Mouse (Mus musculus) ES-E14 (cell line): ENCODE measurements around the gene Cfap70. TPM values are rescaled to one million over a fixed set of nuclear protein-coding genes. Genes with fewer than 3 reads are reported as not detected.

Experiments used
- DNase-seq: peaks from one replicate; pipeline ENCODE4 v3.0.0-alpha.2; 2013; ENCODE audit warnings: low read depth, low spot score
- H3K27ac ChIP-seq: 2 replicates; pipeline ENCODE4 v1.5.1; 2012; ENCODE audit warnings: low read depth, mild to moderate bottlenecking, low read length, moderate library complexity, mixed read lengths; ENCODE audit not compliant: poor library complexity, insufficient read depth, severe bottlenecking
- H3K36me3 ChIP-seq: 2 replicates; pipeline ENCODE4 v1.6.1; 2012; ENCODE audit warnings: mild to moderate bottlenecking, low read length, moderate library complexity, mixed read lengths; ENCODE audit not compliant: control insufficient read depth, poor library complexity, insufficient read depth, severe bottlenecking
- H3K4me1 ChIP-seq, 2 experiments: fragments of 150-350 bp in 1 of 2; sonication (generic) in 1 of 2; 2 replicates each; pipeline ENCODE4 v1.6.1; 2012; ENCODE audit warnings: low read length in 2 of 2, mild to moderate bottlenecking in 1 of 2, mixed read lengths in 1 of 2; ENCODE audit not compliant: control insufficient read depth in 2 of 2, insufficient read depth in 2 of 2, poor library complexity in 1 of 2
- H3K4me3 ChIP-seq, 2 experiments: fragments of 150-350 bp in 1 of 2; sonication (generic) in 1 of 2; 2 replicates each; pipeline ENCODE4 v1.5.1; 2012; ENCODE audit warnings: low read length in 2 of 2, low read depth in 1 of 2, mild to moderate bottlenecking in 1 of 2, mixed read lengths in 1 of 2; ENCODE audit not compliant: insufficient read depth in 1 of 2, poor library complexity in 1 of 2, severe bottlenecking in 1 of 2
- H3K9ac ChIP-seq: 2 replicates; pipeline ENCODE4 v1.6.1; 2012; ENCODE audit warnings: low read depth, mild to moderate bottlenecking, low read length, mixed read lengths; ENCODE audit not compliant: poor library complexity, insufficient read depth, severe bottlenecking
- H3K9me3 ChIP-seq: fragments of 150-350 bp; sonication (generic); 2 replicates; pipeline ENCODE4 v1.6.1; 2012; ENCODE audit warnings: low read depth, mild to moderate bottlenecking, low read length; ENCODE audit not compliant: control insufficient read depth, insufficient read depth
- CHD2 ChIP-seq: IDR thresholded peaks from 2 replicates; pipeline ENCODE4 v1.6.1; 2014; ENCODE audit warnings: mild to moderate bottlenecking, low read depth, low read length, inconsistent platforms
- HCFC1 ChIP-seq: IDR thresholded peaks from 2 replicates; pipeline ENCODE4 v1.6.1; 2012; ENCODE audit warnings: low read length, inconsistent platforms, borderline replicate concordance; ENCODE audit not compliant: insufficient read depth
- MAFK ChIP-seq: IDR thresholded peaks from 2 replicates; pipeline ENCODE4 v1.6.1; 2014; ENCODE audit warnings: mild to moderate bottlenecking, low read depth, low read length, inconsistent platforms; ENCODE audit not compliant: insufficient read depth
- ZC3H11A ChIP-seq: IDR thresholded peaks from 2 replicates; pipeline ENCODE4 v1.6.1; 2012; ENCODE audit warnings: low read depth, mild to moderate bottlenecking, inconsistent platforms, low read length, borderline replicate concordance
- ZNF384 ChIP-seq: IDR thresholded peaks from 2 replicates; pipeline ENCODE4 v1.6.1; 2012; ENCODE audit warnings: low read depth, low read length, inconsistent platforms
- in situ Hi-C, 2 experiments: fragments of 600-800 bp; cut with MboI; formaldehyde crosslinking; loops; one replicate each; pipeline ENCODE4 v1.15.1; 2025; ENCODE audit warnings: low sequenced_read_pairs in 2 of 2, inconsistent platforms in 1 of 2; ENCODE audit not compliant: unreplicated experiment in 2 of 2
- total RNA-seq: library from RNA; depleted of rRNA; stranded (reverse); fragments of 300-350 nt; gene quantifications from 2 replicates; pipeline ENCODE4 v1.2.3, GENCODE M21; 2012; rRNA removed

Gene Cfap70
- total RNA-seq, result 0.36 and 0.58 TPM in 2 replicates

GRCm38 (mm10) chr14:20451765-20452331, at the start of gene Cfap70:
TSS of gene Cfap70 (minus strand) at chr14:20452226.
- peaks cover 5% of the 10 kb centered on the region for H3K36me3 ChIP-seq
- H3K4me1 ChIP-seq, result no peaks in the 10 kb centered on the region; a peak in 1 of 4 replicates
- in situ Hi-C loops, result no loop called here
- TF ChIP-seq MAFK, result no peak
- no peak for TF ChIP-seq ZC3H11A
- TF ChIP-seq HCFC1, result no peak
- TF ChIP-seq ZNF384, result 0 out of 2 replicates have a peak, but pooled peaks have one; percentile 8
- TF ChIP-seq CHD2, result peak; percentile 95
- H3K4me3 ChIP-seq, result peak within 1 kb of the TSS; percentile 31 to 62
- H3K9me3 ChIP-seq, result no peaks in the 10 kb centered on the region
- DNase-seq, result peak; percentile 92
- H3K9ac ChIP-seq, result peak within 1 kb of the TSS; percentile 39
- no peak within 1 kb of the TSS for H3K27ac ChIP-seq

GRCm38 (mm10) chr14:20499982-20500381, 48.0 kb upstream of the Cfap70 start:
- H3K4me1 ChIP-seq, result no peaks in the 10 kb centered on the region
- in situ Hi-C loops, result loop anchor here in 1 of 2 experiments (25.0 kb wide), 1 partner anchor 113 kb away; the partner anchor contains the start of genes Dnajc9 and Mrps16
- H3K4me3 ChIP-seq, result no peak overlapping the region
- TF ChIP-seq HCFC1 (no peak), ZNF384 (no peak), CHD2 (no peak), MAFK (no peak), ZC3H11A (no peak)
- H3K27ac ChIP-seq, result no peak overlapping the region
- H3K36me3 ChIP-seq, result peaks cover 4% of the 10 kb centered on the region
- no peak overlapping the region for H3K9ac ChIP-seq
- no peak for DNase-seq
- no peaks in the 10 kb centered on the region for H3K9me3 ChIP-seq

GRCm38 (mm10) chr14:20496603-20497002, 44.6 kb upstream of the Cfap70 start, which contains the start of gene Mss51:
TSS of gene Mss51 (minus strand) at chr14:20496901.
- Histone ChIP-seq H3K4me1 (no peaks in the 10 kb centered on the region), H3K9me3 (no peaks in the 10 kb centered on the region), H3K9ac (no peak within 1 kb of the TSS), H3K4me3 (no peak within 1 kb of the TSS), H3K36me3 (peaks cover 4% of the 10 kb centered on the region), H3K27ac (no peak within 1 kb of the TSS)
- no peak for DNase-seq
- in situ Hi-C loops, result loop anchor here in 1 of 2 experiments (25.0 kb wide), 1 partner anchor 109 kb away; the partner anchor contains the start of genes Dnajc9 and Mrps16
- TF ChIP-seq HCFC1, result no peak
- no peak for TF ChIP-seq ZNF384
- TF ChIP-seq ZC3H11A, result no peak
- no peak for TF ChIP-seq MAFK
- TF ChIP-seq CHD2, result no peak

GRCm38 (mm10) chr14:20486031-20486430, 34.0 kb upstream of the Cfap70 start:
- in situ Hi-C loops, result loop anchor here in 1 of 2 experiments (25.0 kb wide), 1 partner anchor 99 kb away; the partner anchor contains the start of genes Dnajc9 and Mrps16
- DNase-seq, result no peak
- H3K4me3 ChIP-seq, result no peak overlapping the region
- no peaks in the 10 kb centered on the region; the same call in 1 of the 2 replicates for H3K36me3 ChIP-seq
- TF ChIP-seq ZC3H11A (no peak), MAFK (no peak), HCFC1 (no peak), ZNF384 (no peak), CHD2 (no peak)
- H3K9me3 ChIP-seq, result no peaks in the 10 kb centered on the region
- H3K9ac ChIP-seq, result no peak overlapping the region
- H3K27ac ChIP-seq, result no peak overlapping the region
- peaks cover 0 to 2% of the 10 kb centered on the region in 2 experiments; a peak in 2 of 4 replicates for H3K4me1 ChIP-seq
